8 mouse cellular contexts compared by ENCODE assay signal in genomic region chr11:87736647-87737134, GRCm38 (mm10). TPM values are rescaled to one million over a fixed set of nuclear protein-coding genes. Genes with fewer than 3 reads are reported as not detected.
A peak's percentile ranks its signal among the peaks of the same experiment; 100 is the strongest.
DNase-seq lines count a peak whose midpoint lies in the region; ATAC-seq and TF ChIP-seq lines count a peak whose summit lies in the region.

No protein-coding gene starts in this region.

- peak; percentile 81; the same call in 1 of the 2 replicates for ATAC-seq in heart, embryonic 11.5 days (replicated peaks; ENCODE audit: insufficient number of reproducible peaks, low FRiP score, low TSS enrichment)
- ATAC-seq in kidney, embryonic 14.5 days (ENCODE audit: low FRiP score, low TSS enrichment), result peak; percentile 78
- peak; percentile 80 for ATAC-seq in liver, embryonic 15.5 days (ENCODE audit: insufficient read depth)
- peak; percentile 81 for ATAC-seq in stomach, embryonic 15.5 days (ENCODE audit: insufficient read depth, low FRiP score, low read depth)

- no peaks in the 10 kb centered on the region for H3K9me3 ChIP-seq in heart, embryonic 11.5 days (replicated peaks; ENCODE audit: control insufficient read depth, low read length)
- H3K9me3 ChIP-seq in kidney, embryonic 14.5 days (ENCODE audit: control insufficient read depth, low read length), result no peaks in the 10 kb centered on the region
- H3K9me3 ChIP-seq in liver, embryonic 15.5 days (replicated peaks), result no peaks in the 10 kb centered on the region
- H3K9me3 ChIP-seq in stomach, embryonic 15.5 days, result no peaks in the 10 kb centered on the region

- peak; percentile 26; the same call in 1 of the 2 replicates for TF ChIP-seq POLR2A in embryonic fibroblast, embryonic 13.5 days (IDR thresholded peaks at IDR 0.05; ENCODE audit: low read depth, low read length)

- H3K4me1 ChIP-seq in embryonic fibroblast, embryonic 13.5 days (ENCODE audit: control insufficient read depth, insufficient read depth, low read length), result no peaks in the 10 kb centered on the region; the same call in 1 of the 2 replicates
- peaks cover 11% of the 10 kb centered on the region; the same call in 1 of the 2 replicates for H3K4me1 ChIP-seq in heart, embryonic 11.5 days (ENCODE audit: control insufficient read depth, insufficient read depth, low read length)
- peaks cover 10% of the 10 kb centered on the region; the same call in 1 of the 2 replicates for H3K4me1 ChIP-seq in kidney, embryonic 14.5 days (ENCODE audit: control insufficient read depth, insufficient read depth, low read length)
- H3K4me1 ChIP-seq in liver, embryonic 15.5 days (replicated peaks), result peaks cover 71% of the 10 kb centered on the region
- H3K4me1 ChIP-seq in stomach, embryonic 15.5 days, result peaks cover 8% of the 10 kb centered on the region; the same call in 1 of the 2 replicates

- H3K27ac ChIP-seq in embryonic fibroblast, embryonic 13.5 days (ENCODE audit: insufficient read depth, low read length), result peak overlapping the region; percentile 96
- H3K27ac ChIP-seq in heart, embryonic 11.5 days (ENCODE audit: low read depth, low read length), result peak overlapping the region; percentile 82
- peak overlapping the region; percentile 81; the same call in 1 of the 2 replicates for H3K27ac ChIP-seq in kidney, embryonic 14.5 days (ENCODE audit: low read depth, low read length)
- peak overlapping the region; percentile 91 for H3K27ac ChIP-seq in liver, embryonic 15.5 days (replicated peaks)
- peak overlapping the region; percentile 90 for H3K27ac ChIP-seq in stomach, embryonic 15.5 days

- no peaks in the 10 kb centered on the region for H3K27me3 ChIP-seq in heart, embryonic 11.5 days (ENCODE audit: control insufficient read depth, insufficient read depth, low read length)
- H3K27me3 ChIP-seq in kidney, embryonic 14.5 days (ENCODE audit: control insufficient read depth, insufficient read depth, low read length), result 0 out of 2 replicates have a peak, but pooled peaks cover 3% of the 10 kb centered on the region
- H3K27me3 ChIP-seq in liver, embryonic 15.5 days, result no peaks in the 10 kb centered on the region
- no peaks in the 10 kb centered on the region for H3K27me3 ChIP-seq in stomach, embryonic 15.5 days (replicated peaks)

- no peak for TF ChIP-seq CTCF in embryonic fibroblast, embryonic 13.5 days (IDR thresholded peaks at IDR 0.05; ENCODE audit: borderline replicate concordance, insufficient read depth, low read length)

- DNase-seq in B cell, adult 2 months, result peak; percentile 57 to 59
- peak; percentile 71 for DNase-seq in adrenal gland, postnatal 10 days
- DNase-seq in natural killer cell, adult 2 months (ENCODE audit: low spot score in 2 of 2), result peak; percentile 44 to 45

- H3K4me3 ChIP-seq in embryonic fibroblast, embryonic 13.5 days (ENCODE audit: insufficient read depth, low read length), result peak overlapping the region; percentile 50
- H3K4me3 ChIP-seq in heart, embryonic 11.5 days (ENCODE audit: low read depth, low read length), result peak overlapping the region; percentile 83
- peak overlapping the region; percentile 92 for H3K4me3 ChIP-seq in kidney, embryonic 14.5 days (ENCODE audit: low read length)
- peak overlapping the region; percentile 87 for H3K4me3 ChIP-seq in liver, embryonic 15.5 days (replicated peaks)
- H3K4me3 ChIP-seq in stomach, embryonic 15.5 days (replicated peaks), result peak overlapping the region; percentile 81

- peak overlapping the region; percentile 80 for H3K9ac ChIP-seq in heart, embryonic 11.5 days (ENCODE audit: low read depth, low read length)
- H3K9ac ChIP-seq in kidney, embryonic 14.5 days (ENCODE audit: low read depth, low read length), result peak overlapping the region; percentile 84
- H3K9ac ChIP-seq in liver, embryonic 15.5 days, result peak overlapping the region; percentile 59
- peak overlapping the region; percentile 38; the same call in 1 of the 2 replicates for H3K9ac ChIP-seq in stomach, embryonic 15.5 days

- 0 out of 2 replicates have a peak, but pooled peaks cover 2% of the 10 kb centered on the region for H3K36me3 ChIP-seq in heart, embryonic 11.5 days (ENCODE audit: control insufficient read depth, insufficient read depth, low read length)
- peaks cover 21% of the 10 kb centered on the region for H3K36me3 ChIP-seq in kidney, embryonic 14.5 days (ENCODE audit: control insufficient read depth, insufficient read depth, low read length)
- peaks cover 59% of the 10 kb centered on the region for H3K36me3 ChIP-seq in liver, embryonic 15.5 days (replicated peaks)
- peaks cover 6% of the 10 kb centered on the region; the same call in 1 of the 2 replicates for H3K36me3 ChIP-seq in stomach, embryonic 15.5 days

- WGBS in heart, embryonic 11.5 days (ENCODE audit: insufficient replicate concordance), result 2% methylated on average over 31 of the region's 31 CpGs
- 1% methylated on average over 31 of the region's 31 CpGs for WGBS in kidney, embryonic 14.5 days
- 1% methylated on average over 31 of the region's 31 CpGs for WGBS in liver, embryonic 15.5 days (ENCODE audit: insufficient replicate concordance)
- WGBS in stomach, embryonic 15.5 days, result under 1% methylated on average over 31 of the region's 31 CpGs

- H3K4me2 ChIP-seq in heart, embryonic 11.5 days, result peak overlapping the region; percentile 77
- peak overlapping the region; percentile 86 for H3K4me2 ChIP-seq in kidney, embryonic 14.5 days (replicated peaks; ENCODE audit: low read depth, low read length)
- peak overlapping the region; percentile 88 for H3K4me2 ChIP-seq in liver, embryonic 15.5 days
- H3K4me2 ChIP-seq in stomach, embryonic 15.5 days, result peak overlapping the region; percentile 82

RNA-seq across cellular contexts. Expression of gene Supt4a, which starts 0.7 kb away (rescaled TPM):
- total RNA-seq in adrenal gland, postnatal 10 days (2021), result 10 to 100 TPM; 67.8 to 77.6 TPM
- polyA plus RNA-seq in embryonic fibroblast, embryonic 13.5 days (2011; ENCODE audit: insufficient read length, low read depth, missing spikeins), result 56.1 and 58.3 TPM in 2 replicates
- polyA plus RNA-seq in heart, embryonic 11.5 days (2014; fragmentation: Nextera tagmentation; extraction: Ambion mirVana), result 114 and 120 TPM in 2 replicates
- polyA plus RNA-seq in kidney, embryonic 14.5 days (2014; fragmentation: Nextera tagmentation; extraction: Ambion mirVana), result 188 and 200 TPM in 2 replicates
- 177 and 195 TPM in 2 replicates for polyA plus RNA-seq in liver, embryonic 15.5 days (2015; fragmentation: Nextera tagmentation; extraction: Ambion mirVana)
- polyA plus RNA-seq in stomach, embryonic 15.5 days (2015; fragmentation: Nextera tagmentation; extraction: Ambion mirVana), result 118 and 127 TPM in 2 replicates

RNA-seq across cellular contexts. Expression of gene Tspoap1, which starts 23.6 kb away (rescaled TPM):
- 1 to 10 TPM; 1.8 to 4.2 TPM for total RNA-seq in adrenal gland, postnatal 10 days (2021)
- 1.2 TPM in 2 replicates for polyA plus RNA-seq in embryonic fibroblast, embryonic 13.5 days (2011; ENCODE audit: insufficient read length, low read depth, missing spikeins)
- 0.72 and 1.2 TPM in 2 replicates for polyA plus RNA-seq in heart, embryonic 11.5 days (2014; fragmentation: Nextera tagmentation; extraction: Ambion mirVana)
- polyA plus RNA-seq in kidney, embryonic 14.5 days (2014; fragmentation: Nextera tagmentation; extraction: Ambion mirVana), result 3.0 and 4.2 TPM in 2 replicates
- polyA plus RNA-seq in liver, embryonic 15.5 days (2015; fragmentation: Nextera tagmentation; extraction: Ambion mirVana), result 3.3 and 3.5 TPM in 2 replicates
- 2.0 and 2.8 TPM in 2 replicates for polyA plus RNA-seq in stomach, embryonic 15.5 days (2015; fragmentation: Nextera tagmentation; extraction: Ambion mirVana)

RNA-seq across cellular contexts. Expression of gene Mpo, which starts 56.7 kb away (rescaled TPM):
- total RNA-seq in adrenal gland, postnatal 10 days (2021), result 1 to 10 TPM; 4.8 to 6.2 TPM
- not detected in 2 replicates for polyA plus RNA-seq in embryonic fibroblast, embryonic 13.5 days (2011; ENCODE audit: insufficient read length, low read depth, missing spikeins)
- 6.7 and 9.4 TPM in 2 replicates for polyA plus RNA-seq in heart, embryonic 11.5 days (2014; fragmentation: Nextera tagmentation; extraction: Ambion mirVana)
- polyA plus RNA-seq in kidney, embryonic 14.5 days (2014; fragmentation: Nextera tagmentation; extraction: Ambion mirVana), result 0.41 TPM in 1 of 2 replicates, not detected in the other
- polyA plus RNA-seq in liver, embryonic 15.5 days (2015; fragmentation: Nextera tagmentation; extraction: Ambion mirVana), result 448 and 474 TPM in 2 replicates
- polyA plus RNA-seq in stomach, embryonic 15.5 days (2015; fragmentation: Nextera tagmentation; extraction: Ambion mirVana), result 11.1 and 23.1 TPM in 2 replicates

Comparison
In these comparisons a context has a peak if more than half of its experiments do, and no peak if none do; other contexts are left out.
1. Peak in every context shown above with its lines: DNase-seq, ATAC-seq, H3K4me3 ChIP-seq and H3K27ac ChIP-seq.
2. RNA of gene Mpo, which starts 56.7 kb away (polyA plus RNA-seq): 448 to 474 TPM in liver, embryonic 15.5 days; 11.1 to 23.1 TPM in stomach, embryonic 15.5 days, 6.7 to 9.4 TPM in heart, embryonic 11.5 days, 0.41 TPM in kidney, embryonic 14.5 days and not detected in embryonic fibroblast, embryonic 13.5 days; every median in the first group is over 10 times any median in the second.